Mouse (Mus musculus) spleen, embryonic (tissue): ENCODE results near the gene Atp6v1b1.
"Not testable (repeated sequence)": the region's sequence is repeated elsewhere in the genome, so short reads cannot be mapped to it uniquely, and the experiment has no call there.

Source experiments
- CTCF ChIA-PET: fragments of 350-600 bp; sonication (Branson Sonifier 250); formaldehyde crosslinking; loops from one replicate; lab custom pipeline; 2022; lab: Charles Lee

Gene Atp6v1b1

GRCm38 (mm10) chr6:83774781-83775563 is 32.2 kb downstream of the Atp6v1b1 start:
- CTCF ChIA-PET = interaction anchor here (0.6 kb wide), 1 partner anchor 24 kb away, joined by 3 read pairs; no protein-coding TSS in a partner anchor

GRCm38 (mm10) chr6:83775638-83776293 is 33.0 kb downstream of the Atp6v1b1 start, which contains the start of gene Tex261:
TSS of gene Tex261 (minus strand) at chr6:83775813.
- CTCF ChIA-PET = interaction anchor here (0.6 kb wide), 1 partner anchor 23 kb away, joined by 3 read pairs; no protein-coding TSS in a partner anchor

GRCm38 (mm10) chr6:83778306-83778705 is 35.5 kb downstream of the Atp6v1b1 start:
- CTCF ChIA-PET = interaction anchor here (1.0 kb wide), 1 partner anchor 14 kb away, joined by 3 read pairs; no protein-coding TSS in a partner anchor

DNA sequence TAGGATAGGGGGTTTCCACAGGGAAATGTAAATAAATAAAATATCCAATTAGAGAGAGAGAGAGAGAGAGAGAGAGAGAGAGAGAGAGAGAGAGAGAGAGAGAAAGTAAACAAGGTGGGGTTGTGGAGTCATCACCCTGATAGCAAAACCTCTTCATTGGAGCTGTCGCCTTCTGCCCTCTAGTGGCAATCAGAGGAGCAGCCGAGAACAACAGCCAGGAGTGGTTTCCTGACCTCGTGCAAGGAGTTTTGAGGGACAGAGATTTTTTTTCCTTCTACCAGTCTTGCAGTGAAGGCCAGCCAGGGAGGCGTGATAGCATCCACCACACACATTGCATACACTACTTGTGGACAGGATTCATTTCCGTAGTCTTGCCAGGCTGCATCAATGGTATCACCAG is 36.2 kb downstream of the Atp6v1b1 start:
- CTCF ChIA-PET = interaction anchor here (0.7 kb wide), 1 partner anchor 15 kb away, joined by 3 read pairs; no protein-coding TSS in a partner anchor

- CTCF ChIA-PET = no interaction called here
Measured at GRCm38 (mm10) chr6:83786426-83786825, 43.6 kb downstream of the Atp6v1b1 start.

GRCm38 (mm10) chr6:83788554-83788953 is 45.8 kb downstream of the Atp6v1b1 start:
- CTCF ChIA-PET = no interaction called here

- CTCF ChIA-PET = not testable (repeated sequence)
Measured at GRCm38 (mm10) chr6:83790533-83790932, 47.7 kb downstream of the Atp6v1b1 start.

DNA sequence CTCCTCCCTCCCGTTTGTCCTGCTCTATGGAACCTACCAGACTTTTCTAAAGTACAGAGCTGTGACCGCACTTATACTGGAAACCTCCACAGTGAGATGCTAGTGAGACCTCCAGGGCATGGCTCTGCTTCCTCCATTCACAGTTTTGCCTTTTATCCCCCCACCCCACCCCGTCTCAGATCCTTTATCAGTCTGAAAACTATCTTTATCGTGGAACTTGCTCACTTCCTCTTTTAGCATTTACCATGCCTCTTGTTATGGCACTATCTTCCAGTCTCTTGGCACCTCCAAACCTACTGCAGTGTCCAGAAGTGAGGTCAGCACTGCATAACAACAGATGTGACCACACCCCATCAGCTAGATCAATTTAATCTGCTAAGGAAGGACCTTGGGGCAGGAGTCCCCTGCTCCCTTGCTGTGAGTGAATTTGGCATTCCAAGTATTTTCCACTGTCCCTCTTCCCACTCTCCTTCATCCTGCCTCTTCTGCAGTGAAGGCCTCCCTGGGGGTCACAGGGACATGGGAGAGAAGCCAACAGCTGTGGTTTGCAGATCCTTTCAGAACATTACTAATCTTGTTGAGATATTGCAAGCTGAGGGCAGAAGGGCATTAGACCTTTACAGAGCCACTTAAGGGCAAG is 48.6 kb downstream of the Atp6v1b1 start:
- CTCF ChIA-PET = interaction anchor here (1.3 kb wide), 1 partner anchor 14 kb away, joined by 3 read pairs; no protein-coding TSS in a partner anchor

DNA sequence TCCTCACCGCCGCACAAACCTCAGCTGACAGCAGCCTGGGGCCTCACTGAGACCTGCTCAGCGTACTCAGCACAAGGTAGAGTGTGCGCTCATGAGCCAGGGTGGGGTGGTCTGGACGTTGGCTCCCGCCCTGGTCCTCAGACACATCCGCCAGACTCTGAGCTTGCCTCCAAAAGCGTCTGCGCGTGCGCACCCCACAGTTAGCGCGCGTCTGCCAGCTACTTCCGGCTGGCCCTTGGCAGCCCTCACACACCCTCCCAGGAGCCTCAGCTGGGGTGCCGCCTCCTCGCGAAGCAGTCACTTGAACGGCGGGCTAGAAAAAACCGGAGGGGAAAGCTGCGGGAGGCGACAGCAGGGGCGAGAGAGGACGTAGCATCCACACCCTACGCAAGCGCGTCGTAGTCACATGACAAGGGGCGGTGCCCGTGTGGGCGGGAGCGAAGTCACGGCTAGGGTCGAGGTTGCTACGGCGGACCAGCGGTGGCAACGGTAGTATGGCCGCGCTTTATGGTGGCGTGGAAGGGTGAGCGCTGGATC is 52.0 kb downstream of the Atp6v1b1 start, which contains the start of gene Nagk:
Nagk (plus strand) TSS at position 223 of the 537 bp plus-strand sequence.
- CTCF ChIA-PET = no interaction called here

DNA sequence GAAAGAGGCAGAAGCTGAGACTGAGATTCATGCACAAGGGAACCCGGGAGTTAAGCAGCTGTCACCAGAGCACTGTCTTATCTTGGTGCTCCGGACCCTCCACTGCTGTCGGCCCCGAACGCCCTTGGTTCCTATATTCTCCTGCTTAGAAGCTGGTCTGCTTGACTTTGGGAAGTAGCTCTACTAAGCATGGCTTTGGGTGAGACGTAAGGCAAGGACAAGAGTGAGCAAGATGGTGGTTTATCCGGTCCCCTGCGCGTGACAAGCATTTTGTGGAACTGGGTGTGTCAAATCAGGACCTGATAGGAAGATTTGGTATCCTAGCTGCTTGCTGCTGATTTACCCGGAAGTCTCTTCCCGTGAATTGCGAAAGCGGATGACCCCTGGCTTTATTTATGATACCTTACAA is 52.7 kb downstream of the Atp6v1b1 start:
- CTCF ChIA-PET = no interaction called here

DNA sequence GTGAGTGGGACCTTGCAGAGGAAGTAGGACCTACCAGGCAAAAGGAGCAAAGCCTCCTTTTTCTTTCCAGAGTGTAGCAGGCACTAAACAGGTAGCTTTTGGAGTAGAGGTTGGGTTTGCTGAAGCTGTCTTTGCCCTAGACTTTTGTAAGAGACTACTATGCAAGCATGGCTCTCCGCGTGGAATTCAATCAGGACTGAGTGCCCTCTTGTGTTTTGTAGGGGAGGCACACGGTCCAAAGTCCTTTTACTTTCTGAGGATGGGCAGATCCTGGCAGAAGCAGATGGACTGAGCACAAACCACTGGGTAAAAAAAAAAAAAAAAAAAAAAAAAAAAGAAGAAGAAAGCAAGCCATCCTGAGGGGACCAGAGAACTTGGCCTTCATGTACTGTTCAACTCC is 53.9 kb downstream of the Atp6v1b1 start:
- CTCF ChIA-PET = interaction anchor here (0.5 to 0.6 kb wide), 2 partner anchors 88 to 557 kb away, joined by 3 to 4 read pairs; no protein-coding TSS in a partner anchor

GRCm38 (mm10) chr6:83802033-83802432 is 59.2 kb downstream of the Atp6v1b1 start:
- CTCF ChIA-PET = no interaction called here

DNA sequence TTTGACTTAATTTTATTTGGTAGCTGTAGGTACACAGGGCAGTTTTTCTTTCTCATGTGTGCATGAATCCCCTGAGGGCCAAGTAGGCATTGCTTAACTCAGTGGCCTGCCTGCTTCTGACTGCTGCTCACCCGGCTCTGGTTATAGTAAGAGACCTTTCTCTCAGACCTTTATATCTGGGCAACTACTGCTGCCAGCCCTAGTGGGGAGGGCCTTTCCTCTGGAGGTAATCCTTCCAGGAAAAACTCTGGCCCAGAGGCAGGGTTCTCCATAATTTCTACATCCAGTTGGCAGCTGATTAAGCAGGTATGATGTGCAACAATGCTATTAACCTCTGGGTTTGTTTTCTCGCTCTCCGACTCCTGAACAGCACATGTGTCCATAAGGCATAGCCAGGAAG is 60.1 kb downstream of the Atp6v1b1 start:
- CTCF ChIA-PET = no interaction called here
